Mouse (Mus musculus): ENCODE measurements around the gene Nagk. TPM values are rescaled to one million over a fixed set of nuclear protein-coding genes. Genes with fewer than 3 reads are reported as not detected.
A peak's percentile ranks its signal among the peaks of the same experiment; 100 is the strongest.
"Not testable (repeated sequence)": the region's sequence is repeated elsewhere in the genome, so short reads cannot be mapped to it uniquely, and the experiment has no call there.

Gene Nagk
- polyA plus RNA-seq, 1 experiment = 38.6 TPM

- TF ChIP-seq POLR2A (IDR thresholded peaks at IDR 0.05; ENCODE audit: low read depth, low read length) = no peak
- no peak for TF ChIP-seq CTCF (conservative IDR thresholded peaks at IDR 0.05; ENCODE audit: insufficient read depth, insufficient read length, low read depth, low read length)
- peak; percentile 2 for DNase-seq
- Histone ChIP-seq H3K4me3 (ENCODE audit: insufficient read depth, low read depth, low read length) (no peak overlapping the region), H3K27me3 (replicated peaks; ENCODE audit: control insufficient read depth, insufficient read depth, low read length) (no peaks in the 10 kb centered on the region), H3K4me1 (ENCODE audit: control insufficient read depth, insufficient read depth, low read length) (no peaks in the 10 kb centered on the region), H3K36me3 (ENCODE audit: control insufficient read depth, insufficient read depth, low read length) (no peaks in the 10 kb centered on the region), H3K27ac (ENCODE audit: insufficient read depth, low read depth, low read length) (no peak overlapping the region)
- WGBS = 73% methylated on average over 3 of the region's 3 CpGs
Observed at GRCm38 (mm10) chr6:83802846-83803245, 8.1 kb downstream of the Nagk start.

DNA sequence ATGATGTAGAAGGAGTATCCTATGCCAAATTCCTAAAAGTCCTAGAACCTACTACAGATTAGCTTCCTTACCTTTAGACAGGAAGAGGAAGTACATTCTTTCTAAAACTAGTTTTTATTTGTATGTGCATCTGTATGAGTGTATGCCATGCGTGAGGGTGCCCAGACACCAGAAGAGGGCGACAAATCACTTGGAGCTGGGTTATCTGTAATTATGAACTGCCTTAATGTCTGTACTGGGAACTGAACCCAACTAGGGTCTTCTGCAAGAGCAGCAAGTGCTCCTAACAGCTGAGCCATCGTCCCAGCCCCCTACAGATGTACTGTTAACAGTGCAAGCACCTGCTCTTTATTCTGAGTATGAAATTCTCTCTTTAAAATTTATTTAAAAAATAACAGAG is 21.0 kb downstream of the Nagk start:
- TF ChIP-seq CTCF (conservative IDR thresholded peaks at IDR 0.05; ENCODE audit: insufficient read depth, insufficient read length, low read depth, low read length) (no peak), POLR2A (IDR thresholded peaks at IDR 0.05; ENCODE audit: low read depth, low read length) (no peak)
- Histone ChIP-seq H3K4me3 (ENCODE audit: insufficient read depth, low read depth, low read length) (no peak overlapping the region), H3K4me1 (ENCODE audit: control insufficient read depth, insufficient read depth, low read length) (no peaks in the 10 kb centered on the region), H3K27me3 (replicated peaks; ENCODE audit: control insufficient read depth, insufficient read depth, low read length) (no peaks in the 10 kb centered on the region), H3K27ac (ENCODE audit: insufficient read depth, low read depth, low read length) (no peak overlapping the region), H3K36me3 (ENCODE audit: control insufficient read depth, insufficient read depth, low read length) (no peaks in the 10 kb centered on the region; the same call in 1 of the 2 replicates)
- WGBS = 96% methylated on average over 3 of the region's 3 CpGs
- DNase-seq = no peak

- H3K27ac ChIP-seq (ENCODE audit: insufficient read depth, low read depth, low read length) = no peak overlapping the region
- TF ChIP-seq CTCF (conservative IDR thresholded peaks at IDR 0.05; ENCODE audit: insufficient read depth, insufficient read length, low read depth, low read length) (no peak), POLR2A (IDR thresholded peaks at IDR 0.05; ENCODE audit: low read depth, low read length) (no peak)
- H3K27me3 ChIP-seq (replicated peaks; ENCODE audit: control insufficient read depth, insufficient read depth, low read length) = no peaks in the 10 kb centered on the region
- 87% methylated on average over 1 of the region's 1 CpGs for WGBS
- DNase-seq = no peak
- H3K36me3 ChIP-seq (ENCODE audit: control insufficient read depth, insufficient read depth, low read length) = no peaks in the 10 kb centered on the region; the same call in 1 of the 2 replicates
- H3K4me3 ChIP-seq (ENCODE audit: insufficient read depth, low read depth, low read length) = no peak overlapping the region
- H3K4me1 ChIP-seq (ENCODE audit: control insufficient read depth, insufficient read depth, low read length) = no peaks in the 10 kb centered on the region
Observed at GRCm38 (mm10) chr6:83818996-83819395, 24.2 kb downstream of the Nagk start.

- Histone ChIP-seq H3K36me3 (ENCODE audit: control insufficient read depth, insufficient read depth, low read length) (no peaks in the 10 kb centered on the region), H3K27ac (ENCODE audit: insufficient read depth, low read depth, low read length) (no peak overlapping the region), H3K27me3 (replicated peaks; ENCODE audit: control insufficient read depth, insufficient read depth, low read length) (no peaks in the 10 kb centered on the region), H3K4me1 (ENCODE audit: control insufficient read depth, insufficient read depth, low read length) (no peaks in the 10 kb centered on the region), H3K4me3 (ENCODE audit: insufficient read depth, low read depth, low read length) (no peak overlapping the region)
- WGBS = 80% methylated on average over 2 of the region's 2 CpGs
- no peak for DNase-seq
- TF ChIP-seq CTCF (conservative IDR thresholded peaks at IDR 0.05; ENCODE audit: insufficient read depth, insufficient read length, low read depth, low read length) = no peak
- TF ChIP-seq POLR2A (IDR thresholded peaks at IDR 0.05; ENCODE audit: low read depth, low read length) = no peak
Observed at GRCm38 (mm10) chr6:83820727-83821515, 26.1 kb downstream of the Nagk start.

DNA sequence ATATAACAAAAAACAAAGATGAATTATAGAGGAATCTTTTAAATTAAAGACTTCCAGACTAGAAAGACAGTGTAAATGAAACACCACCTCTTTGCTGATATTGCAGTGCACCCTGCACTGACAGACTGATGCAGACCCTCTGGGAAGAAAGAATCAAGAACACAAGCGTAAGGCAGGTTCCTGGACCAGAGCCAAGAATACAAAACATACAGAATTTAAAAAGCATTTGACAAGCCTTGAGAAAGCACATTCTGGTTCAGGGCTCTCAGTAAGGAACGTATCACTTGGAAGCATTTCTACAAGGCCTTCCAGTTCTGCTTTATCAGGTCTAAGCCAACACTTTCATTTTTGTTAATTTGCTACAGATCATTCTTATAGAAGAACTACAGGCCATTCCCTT is 27.1 kb downstream of the Nagk start:
- TF ChIP-seq POLR2A (IDR thresholded peaks at IDR 0.05; ENCODE audit: low read depth, low read length) = no peak
- TF ChIP-seq CTCF (conservative IDR thresholded peaks at IDR 0.05; ENCODE audit: insufficient read depth, insufficient read length, low read depth, low read length) = no peak
- DNase-seq = no peak
- H3K4me3 ChIP-seq (ENCODE audit: insufficient read depth, low read depth, low read length) = no peak overlapping the region
- H3K36me3 ChIP-seq (ENCODE audit: control insufficient read depth, insufficient read depth, low read length) = no peaks in the 10 kb centered on the region
- H3K27me3 ChIP-seq (replicated peaks; ENCODE audit: control insufficient read depth, insufficient read depth, low read length) = no peaks in the 10 kb centered on the region
- WGBS = 91% methylated on average over 2 of the region's 2 CpGs
- H3K27ac ChIP-seq (ENCODE audit: insufficient read depth, low read depth, low read length) = no peak overlapping the region
- H3K4me1 ChIP-seq (ENCODE audit: control insufficient read depth, insufficient read depth, low read length) = no peaks in the 10 kb centered on the region

GRCm38 (mm10) chr6:83830941-83831605 is 36.3 kb downstream of the Nagk start:
- 3% methylated on average over 35 of the region's 35 CpGs for WGBS
- Histone ChIP-seq H3K4me1 (ENCODE audit: control insufficient read depth, insufficient read depth, low read length) (peaks cover 4% of the 10 kb centered on the region; the same call in 1 of the 2 replicates), H3K27me3 (replicated peaks; ENCODE audit: control insufficient read depth, insufficient read depth, low read length) (no peaks in the 10 kb centered on the region), H3K4me3 (ENCODE audit: insufficient read depth, low read depth, low read length) (peak overlapping the region; percentile 65), H3K36me3 (ENCODE audit: control insufficient read depth, insufficient read depth, low read length) (no peaks in the 10 kb centered on the region; the same call in 1 of the 2 replicates), H3K27ac (ENCODE audit: insufficient read depth, low read depth, low read length) (no peak overlapping the region)
- DNase-seq = peak; percentile 5
- TF ChIP-seq POLR2A (IDR thresholded peaks at IDR 0.05; ENCODE audit: low read depth, low read length) = no peak
- no peak for TF ChIP-seq CTCF (conservative IDR thresholded peaks at IDR 0.05; ENCODE audit: insufficient read depth, insufficient read length, low read depth, low read length)

- peak within 1 kb of the TSS; percentile 65 for H3K4me3 ChIP-seq (ENCODE audit: insufficient read depth, low read depth, low read length)
- no peaks in the 10 kb centered on the region for H3K27me3 ChIP-seq (replicated peaks; ENCODE audit: control insufficient read depth, insufficient read depth, low read length)
- H3K27ac ChIP-seq (ENCODE audit: insufficient read depth, low read depth, low read length) = no peak within 1 kb of the TSS
- TF ChIP-seq CTCF (conservative IDR thresholded peaks at IDR 0.05; ENCODE audit: insufficient read depth, insufficient read length, low read depth, low read length) (no peak), POLR2A (IDR thresholded peaks at IDR 0.05; ENCODE audit: low read depth, low read length) (peak; percentile 66)
- H3K36me3 ChIP-seq (ENCODE audit: control insufficient read depth, insufficient read depth, low read length) = no peaks in the 10 kb centered on the region; the same call in 1 of the 2 replicates
- H3K4me1 ChIP-seq (ENCODE audit: control insufficient read depth, insufficient read depth, low read length) = peaks cover 4% of the 10 kb centered on the region; the same call in 1 of the 2 replicates
- peak; percentile 100 for DNase-seq
- under 1% methylated on average over 37 of the region's 37 CpGs for WGBS
Observed at GRCm38 (mm10) chr6:83831606-83832123, 36.9 kb downstream of the Nagk start, which contains the start of gene Paip2b. Gene Paip2b (minus strand): TSS chr6:83831741.

DNA sequence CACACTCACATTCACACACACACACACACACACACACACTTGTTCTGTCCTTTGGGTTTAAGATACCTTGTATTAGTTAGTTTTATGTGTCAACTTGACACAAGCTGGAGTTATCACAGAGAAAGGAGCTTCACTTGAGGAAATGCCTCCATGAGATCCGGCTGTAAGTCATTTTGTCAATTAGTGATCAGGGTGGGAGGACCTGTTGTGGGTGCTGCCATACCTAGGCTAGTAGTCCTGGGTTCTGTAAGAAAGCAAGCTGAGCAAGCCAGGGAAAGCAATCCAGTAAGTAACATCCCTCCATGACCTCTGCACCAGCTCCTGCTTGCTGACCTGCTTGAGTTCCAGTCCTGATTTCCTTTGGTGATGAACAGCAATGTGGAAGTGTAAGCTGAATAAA is 37.6 kb downstream of the Nagk start:
- 50% methylated on average over 1 of the region's 1 CpGs for WGBS
- H3K4me3 ChIP-seq (ENCODE audit: insufficient read depth, low read depth, low read length); H3K27me3 ChIP-seq (replicated peaks; ENCODE audit: control insufficient read depth, insufficient read depth, low read length); H3K4me1 ChIP-seq (ENCODE audit: control insufficient read depth, insufficient read depth, low read length); H3K36me3 ChIP-seq (ENCODE audit: control insufficient read depth, insufficient read depth, low read length); H3K27ac ChIP-seq (ENCODE audit: insufficient read depth, low read depth, low read length): not testable (repeated sequence)
- peak; percentile 6 for DNase-seq
